Mouse (Mus musculus): Measurements from ENCODE around the gene Nfib. TPM values are rescaled to one million over a fixed set of nuclear protein-coding genes. Genes with fewer than 3 reads are reported as not detected.

The Nfib gene
- polyA plus RNA-seq, 1 experiment from 2014 or later: 58.8 TPM

GRCm38 (mm10) chr4:82518132-82518531, 187.4 kb downstream of the Nfib start:
- 71% methylated on average over 1 of the region's 1 CpGs for WGBS
- no peak overlapping the region for H3K27ac ChIP-seq
- no peak for ATAC-seq (ENCODE audit: insufficient number of reproducible peaks, insufficient read depth, low FRiP score, low TSS enrichment, low read depth)
- no peak overlapping the region for H3K9ac ChIP-seq (replicated peaks)
- H3K36me3 ChIP-seq: no peaks in the 10 kb centered on the region
- no peaks in the 10 kb centered on the region for H3K9me3 ChIP-seq
- H3K4me1 ChIP-seq (replicated peaks): peaks cover 3% of the 10 kb centered on the region
- no peak overlapping the region for H3K4me3 ChIP-seq (replicated peaks)
- no peak overlapping the region for H3K4me2 ChIP-seq
- H3K27me3 ChIP-seq: no peaks in the 10 kb centered on the region

DNA sequence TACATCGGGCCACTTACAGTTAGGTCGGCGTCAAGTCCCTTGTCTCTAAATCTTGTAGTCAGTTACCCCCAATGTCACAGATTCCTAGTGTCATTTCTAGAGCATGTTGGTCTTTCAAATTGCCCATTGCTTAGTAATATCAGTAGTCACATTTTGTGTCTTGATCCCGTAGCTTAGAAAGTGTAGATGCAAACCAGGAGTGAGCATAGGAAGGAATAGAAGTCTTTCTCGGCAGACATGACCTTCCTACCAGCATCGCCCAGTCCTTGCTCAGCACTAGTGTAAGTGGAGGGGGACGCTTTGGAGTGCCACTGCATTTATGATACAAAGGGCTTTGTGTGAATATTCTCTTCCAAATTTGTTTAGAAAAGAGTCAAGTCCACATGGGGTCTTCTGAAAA, 188.2 kb downstream of the Nfib start:
- H3K4me3 ChIP-seq (replicated peaks): no peak overlapping the region
- no peaks in the 10 kb centered on the region for H3K36me3 ChIP-seq
- no peak overlapping the region for H3K9ac ChIP-seq (replicated peaks)
- H3K27me3 ChIP-seq: no peaks in the 10 kb centered on the region
- H3K9me3 ChIP-seq: no peaks in the 10 kb centered on the region
- H3K4me1 ChIP-seq (replicated peaks): peaks cover 4% of the 10 kb centered on the region
- WGBS: 81% methylated on average over 7 of the region's 7 CpGs
- no peak overlapping the region for H3K27ac ChIP-seq
- ATAC-seq (ENCODE audit: insufficient number of reproducible peaks, insufficient read depth, low FRiP score, low TSS enrichment, low read depth): no peak
- H3K4me2 ChIP-seq: no peak overlapping the region

DNA sequence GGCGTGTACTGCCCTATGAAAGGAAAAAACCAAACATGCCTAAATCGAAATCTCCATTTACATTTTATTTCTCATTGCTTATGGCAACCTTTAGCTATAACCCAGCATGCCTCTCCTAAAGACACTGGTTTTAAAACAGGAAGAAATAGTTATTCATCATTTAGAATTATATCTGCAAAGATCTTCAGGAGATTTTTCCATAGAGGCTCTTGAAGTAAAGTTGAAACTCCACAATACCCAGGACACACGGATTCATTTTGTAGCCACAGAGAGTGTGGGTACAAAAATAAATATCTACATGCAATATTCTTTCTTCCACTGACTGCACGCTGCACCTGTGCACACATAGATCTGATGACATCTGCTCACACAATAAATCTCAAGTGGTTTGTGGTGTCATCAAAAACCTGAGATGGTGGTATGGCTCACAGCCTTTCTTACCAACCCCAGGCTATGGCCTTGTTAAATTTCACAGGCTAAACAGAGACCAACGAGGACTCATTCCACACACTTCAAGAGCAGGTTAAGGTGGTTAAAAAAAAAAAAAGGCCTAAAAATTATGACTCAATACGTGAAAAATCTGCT, 189.2 kb downstream of the Nfib start:
- Histone ChIP-seq H3K4me2 (no peak overlapping the region), H3K4me3 (replicated peaks) (no peak overlapping the region), H3K36me3 (no peaks in the 10 kb centered on the region), H3K27me3 (no peaks in the 10 kb centered on the region), H3K4me1 (replicated peaks) (peaks cover 13% of the 10 kb centered on the region), H3K27ac (no peak overlapping the region), H3K9ac (replicated peaks) (no peak overlapping the region), H3K9me3 (no peaks in the 10 kb centered on the region)
- WGBS: 73% methylated on average over 6 of the region's 6 CpGs
- ATAC-seq (ENCODE audit: insufficient number of reproducible peaks, insufficient read depth, low FRiP score, low TSS enrichment, low read depth): no peak

- no peaks in the 10 kb centered on the region for H3K36me3 ChIP-seq
- H3K9me3 ChIP-seq: no peaks in the 10 kb centered on the region
- no peak overlapping the region for H3K4me3 ChIP-seq (replicated peaks)
- H3K4me2 ChIP-seq: no peak overlapping the region
- H3K27ac ChIP-seq: no peak overlapping the region
- H3K9ac ChIP-seq (replicated peaks): no peak overlapping the region
- no peak for ATAC-seq (ENCODE audit: insufficient number of reproducible peaks, insufficient read depth, low FRiP score, low TSS enrichment, low read depth)
- no peaks in the 10 kb centered on the region for H3K27me3 ChIP-seq
- WGBS: 86% methylated on average over 8 of the region's 8 CpGs
- peaks cover 24% of the 10 kb centered on the region for H3K4me1 ChIP-seq (replicated peaks)
Measured at GRCm38 (mm10) chr4:82514921-82515320, 190.6 kb downstream of the Nfib start.

DNA sequence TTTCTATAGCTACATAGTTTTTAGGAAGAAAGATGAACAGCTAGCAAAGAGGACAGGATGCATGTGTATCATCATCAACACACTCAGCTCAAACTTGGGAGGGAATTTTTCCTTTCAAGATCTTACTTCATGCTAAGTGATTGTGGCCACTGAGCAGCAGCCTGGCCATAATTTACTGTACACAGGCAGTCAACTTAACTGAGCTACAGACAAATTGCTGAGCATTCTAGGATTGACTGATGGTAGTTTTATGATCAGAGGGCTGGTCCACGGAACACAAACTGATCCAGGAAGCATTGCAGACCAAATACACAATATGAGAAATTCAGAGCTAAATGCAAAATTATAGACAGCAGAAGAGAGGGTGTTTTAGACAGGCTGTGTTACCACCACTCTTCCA, 191.2 kb downstream of the Nfib start:
- ATAC-seq (ENCODE audit: insufficient number of reproducible peaks, insufficient read depth, low FRiP score, low TSS enrichment, low read depth): no peak
- H3K9ac ChIP-seq (replicated peaks): no peak overlapping the region
- H3K36me3 ChIP-seq: no peaks in the 10 kb centered on the region
- 51% methylated on average over 1 of the region's 1 CpGs for WGBS
- H3K4me2 ChIP-seq: no peak overlapping the region
- peaks cover 28% of the 10 kb centered on the region for H3K4me1 ChIP-seq (replicated peaks)
- H3K9me3 ChIP-seq: no peaks in the 10 kb centered on the region
- H3K4me3 ChIP-seq (replicated peaks): no peak overlapping the region
- H3K27ac ChIP-seq: no peak overlapping the region
- no peaks in the 10 kb centered on the region for H3K27me3 ChIP-seq

- 1% methylated on average over 14 of the region's 14 CpGs for WGBS
Measured at GRCm38 (mm10) chr4:82513426-82513750, 192.2 kb downstream of the Nfib start.

DNA sequence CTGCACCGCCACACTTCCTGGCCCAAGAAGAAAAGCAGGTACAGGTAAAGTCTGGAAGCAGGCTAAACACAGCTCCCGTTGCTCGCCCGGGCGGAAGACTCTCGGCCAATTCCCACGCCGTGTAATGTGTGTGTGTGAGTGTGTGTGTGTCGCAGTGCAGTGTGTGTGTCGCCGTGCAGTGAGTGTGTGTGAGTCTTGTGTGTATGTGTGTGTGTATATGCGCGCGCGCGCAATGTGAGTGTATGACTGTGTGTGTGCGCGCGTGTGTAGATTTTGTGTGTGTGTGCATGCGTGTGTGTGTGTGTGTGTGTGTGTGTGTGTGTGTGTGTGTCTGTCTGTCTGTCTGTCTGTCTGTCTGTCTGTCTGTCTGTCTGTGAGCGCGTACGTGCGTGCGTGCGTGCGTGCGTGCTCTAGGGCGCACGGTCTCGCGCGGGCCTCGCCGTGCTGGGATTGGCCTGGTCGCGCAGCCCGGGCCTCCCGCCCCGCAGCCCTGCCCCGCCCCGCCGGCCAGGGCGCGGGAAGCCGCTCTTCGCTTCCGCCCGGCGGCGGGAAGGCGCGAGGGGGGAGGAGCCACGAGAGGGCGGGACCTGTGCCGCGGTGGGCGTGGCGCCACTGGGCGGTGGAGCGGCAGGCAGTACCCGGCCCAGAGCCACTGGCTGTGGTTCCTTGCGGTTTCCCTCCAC, 192.7 kb downstream of the Nfib start:
- no peaks in the 10 kb centered on the region for H3K9me3 ChIP-seq
- H3K4me1 ChIP-seq (replicated peaks): peaks cover 43% of the 10 kb centered on the region
- H3K27me3 ChIP-seq: no peaks in the 10 kb centered on the region
- H3K9ac ChIP-seq (replicated peaks): peak overlapping the region; percentile 66
- under 1% methylated on average over 59 of the region's 63 CpGs for WGBS
- peak; percentile 95 for ATAC-seq (ENCODE audit: insufficient number of reproducible peaks, insufficient read depth, low FRiP score, low TSS enrichment, low read depth)
- peak overlapping the region; percentile 93 for H3K27ac ChIP-seq
- peak overlapping the region; percentile 89 for H3K4me2 ChIP-seq
- no peaks in the 10 kb centered on the region for H3K36me3 ChIP-seq
- H3K4me3 ChIP-seq (replicated peaks): peak overlapping the region; percentile 47

More at GRCm38 (mm10) chr4:82513426-82513750, 192.2 kb downstream of the Nfib start:
- H3K9me3 ChIP-seq: no peaks in the 10 kb centered on the region
- peak; percentile 69; the same call in 1 of the 2 replicates for ATAC-seq (ENCODE audit: insufficient number of reproducible peaks, insufficient read depth, low FRiP score, low TSS enrichment, low read depth)
- H3K36me3 ChIP-seq: no peaks in the 10 kb centered on the region
- peaks cover 38% of the 10 kb centered on the region for H3K4me1 ChIP-seq (replicated peaks)
- peak overlapping the region; percentile 93; the same call in 1 of the 2 replicates for H3K27ac ChIP-seq
- no peaks in the 10 kb centered on the region for H3K27me3 ChIP-seq
- H3K4me2 ChIP-seq: peak overlapping the region; percentile 89
- peak overlapping the region; percentile 47 for H3K4me3 ChIP-seq (replicated peaks)
- peak overlapping the region; percentile 58 for H3K9ac ChIP-seq (replicated peaks)

GRCm38 (mm10) chr4:82512335-82512734, 193.2 kb downstream of the Nfib start:
- no peaks in the 10 kb centered on the region for H3K27me3 ChIP-seq
- H3K9ac ChIP-seq (replicated peaks): peak overlapping the region; percentile 66
- peak overlapping the region; percentile 47 for H3K4me3 ChIP-seq (replicated peaks)
- H3K36me3 ChIP-seq: no peaks in the 10 kb centered on the region
- H3K27ac ChIP-seq: peak overlapping the region; percentile 93
- no peaks in the 10 kb centered on the region for H3K9me3 ChIP-seq
- peaks cover 48% of the 10 kb centered on the region for H3K4me1 ChIP-seq (replicated peaks)
- no peak for ATAC-seq (ENCODE audit: insufficient number of reproducible peaks, insufficient read depth, low FRiP score, low TSS enrichment, low read depth)
- peak overlapping the region; percentile 89 for H3K4me2 ChIP-seq
- 3% methylated on average over 13 of the region's 13 CpGs for WGBS

GRCm38 (mm10) chr4:82511524-82511923, 194.0 kb downstream of the Nfib start:
- 3% methylated on average over 8 of the region's 8 CpGs for WGBS
- peaks cover 48% of the 10 kb centered on the region for H3K4me1 ChIP-seq (replicated peaks)

DNA sequence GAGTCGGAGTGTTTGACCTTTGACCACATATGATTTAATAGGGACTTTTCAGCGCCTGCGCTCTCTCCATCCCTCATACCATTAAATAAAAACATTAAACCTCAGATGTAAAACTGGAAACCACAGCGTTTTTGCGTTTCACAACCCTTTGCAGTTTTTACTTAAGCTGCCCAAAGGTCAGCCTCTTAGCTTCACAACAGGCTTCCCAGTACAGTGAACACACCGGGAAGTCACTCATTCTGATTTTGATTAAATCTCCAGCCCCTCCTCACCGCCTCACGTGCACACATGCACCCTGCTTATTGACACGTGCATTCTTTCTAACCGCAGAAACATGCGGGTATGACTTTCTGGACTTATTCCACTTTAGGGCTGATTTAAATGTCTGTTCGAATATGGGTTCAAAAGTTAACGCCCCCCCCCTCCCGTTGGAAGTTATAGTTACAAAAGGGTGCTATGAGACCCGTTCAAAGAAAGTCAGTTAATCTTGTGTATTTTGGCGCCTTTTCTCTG, 194.5 kb downstream of the Nfib start:
- no peaks in the 10 kb centered on the region for H3K9me3 ChIP-seq
- peak overlapping the region; percentile 21 for H3K4me3 ChIP-seq (replicated peaks)
- H3K9ac ChIP-seq (replicated peaks): 0 out of 2 replicates have a peak overlapping the region, but pooled peaks have one; percentile 9
- peaks cover 48% of the 10 kb centered on the region for H3K4me1 ChIP-seq (replicated peaks)
- H3K4me2 ChIP-seq: peak overlapping the region; percentile 89
- H3K36me3 ChIP-seq: no peaks in the 10 kb centered on the region
- peak overlapping the region; percentile 84 for H3K27ac ChIP-seq
- H3K27me3 ChIP-seq: no peaks in the 10 kb centered on the region
- WGBS: 2% methylated on average over 16 of the region's 16 CpGs
- ATAC-seq (ENCODE audit: insufficient number of reproducible peaks, insufficient read depth, low FRiP score, low TSS enrichment, low read depth): no peak

More at GRCm38 (mm10) chr4:82511524-82511923, 194.0 kb downstream of the Nfib start:
- Histone ChIP-seq H3K27ac (peak overlapping the region; percentile 84), H3K36me3 (no peaks in the 10 kb centered on the region), H3K9ac (replicated peaks) (peak overlapping the region; percentile 9; the same call in 1 of the 2 replicates), H3K4me3 (replicated peaks) (peak overlapping the region; percentile 21), H3K27me3 (no peaks in the 10 kb centered on the region), H3K9me3 (no peaks in the 10 kb centered on the region), H3K4me2 (peak overlapping the region; percentile 89)
- ATAC-seq (ENCODE audit: insufficient number of reproducible peaks, insufficient read depth, low FRiP score, low TSS enrichment, low read depth): no peak

DNA sequence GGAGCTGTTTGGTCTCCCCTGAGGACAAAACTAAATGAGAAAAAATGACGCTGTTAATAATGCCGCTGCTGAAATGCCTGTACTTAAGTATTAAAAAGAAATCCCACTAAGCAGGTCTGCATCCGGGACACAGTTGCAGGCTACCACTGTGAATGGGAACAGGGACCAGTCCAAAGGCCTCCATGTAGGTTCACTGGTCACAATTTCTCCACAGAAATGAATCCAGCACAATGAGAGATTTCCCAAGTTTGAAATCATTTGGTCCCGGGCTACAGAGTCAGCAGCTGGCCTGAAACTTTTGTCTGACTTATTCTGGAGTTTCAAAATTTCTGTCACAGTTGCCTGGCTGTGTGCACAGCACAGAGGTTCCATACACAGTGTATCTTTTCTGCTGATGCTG, 195.8 kb downstream of the Nfib start:
- 13% methylated on average over 4 of the region's 4 CpGs for WGBS
- Histone ChIP-seq H3K4me1 (replicated peaks) (peaks cover 48% of the 10 kb centered on the region), H3K9ac (replicated peaks) (0 out of 2 replicates have a peak overlapping the region, but pooled peaks have one; percentile 13), H3K27ac (peak overlapping the region; percentile 100), H3K4me2 (peak overlapping the region; percentile 83), H3K36me3 (no peaks in the 10 kb centered on the region), H3K27me3 (no peaks in the 10 kb centered on the region), H3K4me3 (replicated peaks) (no peak overlapping the region), H3K9me3 (no peaks in the 10 kb centered on the region)
- ATAC-seq (ENCODE audit: insufficient number of reproducible peaks, insufficient read depth, low FRiP score, low TSS enrichment, low read depth): no peak
